Mouse (Mus musculus) bone marrow, adult 2 months (tissue): Measurements from ENCODE around the gene Krtap3-3. TPM values are rescaled to one million over a fixed set of nuclear protein-coding genes. Genes with fewer than 3 reads are reported as not detected.
A peak's percentile ranks its signal among the peaks of the same experiment; 100 is the strongest.
"Not testable (repeated sequence)": the region's sequence is repeated elsewhere in the genome, so short reads cannot be mapped to it uniquely, and the experiment has no call there.

Experiments
- H3K27ac ChIP-seq: fragments of 200-500 bp; 2 replicates; pipeline ENCODE4 v1.5.1; 2012; ENCODE audit warnings: low read depth, mild to moderate bottlenecking, control low read depth, inconsistent platforms, low read length; ENCODE audit not compliant: control insufficient read depth, poor library complexity, insufficient read depth
- H3K4me1 ChIP-seq: fragments of 200-500 bp; 2 replicates; pipeline ENCODE4 v1.6.1; 2011; ENCODE audit warnings: low read length; ENCODE audit not compliant: control insufficient read depth, insufficient read depth
- H3K4me3 ChIP-seq: fragments of 200-500 bp; replicated peaks from 2 replicates; pipeline ENCODE3; 2011; ENCODE audit warnings: mild to moderate bottlenecking, low read depth, low read length, control low read depth; ENCODE audit not compliant: control insufficient read depth
- CTCF ChIP-seq: fragments of 200-500 bp; IDR thresholded peaks from 2 replicates; pipeline ENCODE4 v1.5.1; 2011; ENCODE audit warnings: low read length, control low read depth; ENCODE audit not compliant: control insufficient read depth, insufficient read depth
- POLR2A ChIP-seq: fragments of 200-500 bp; IDR thresholded peaks from 2 replicates; pipeline ENCODE4 v1.6.1; 2011; ENCODE audit warnings: low read depth, mild to moderate bottlenecking, control low read depth, low read length, borderline replicate concordance; ENCODE audit not compliant: control insufficient read depth
- WGBS: fragments of 180-500 bp; shearing (Covaris S2); methylation state at CpG from one replicate; pipeline ENCODE4 v1.1.7; 2018; 5-methylcytosine and 5-hydroxymethylcytosine counted together
- polyA plus RNA-seq: library from polyadenylated mRNA; stranded (reverse); fragments of >200 nt; gene quantifications from 2 replicates; pipeline ENCODE4 v1.2.4, GENCODE M21; 2011; ENCODE audit warnings: low replicate concordance; ENCODE audit not compliant: missing spikeins, insufficient read depth, insufficient read length

Gene Krtap3-3
- polyA plus RNA-seq = not detected in 2 replicates

DNA sequence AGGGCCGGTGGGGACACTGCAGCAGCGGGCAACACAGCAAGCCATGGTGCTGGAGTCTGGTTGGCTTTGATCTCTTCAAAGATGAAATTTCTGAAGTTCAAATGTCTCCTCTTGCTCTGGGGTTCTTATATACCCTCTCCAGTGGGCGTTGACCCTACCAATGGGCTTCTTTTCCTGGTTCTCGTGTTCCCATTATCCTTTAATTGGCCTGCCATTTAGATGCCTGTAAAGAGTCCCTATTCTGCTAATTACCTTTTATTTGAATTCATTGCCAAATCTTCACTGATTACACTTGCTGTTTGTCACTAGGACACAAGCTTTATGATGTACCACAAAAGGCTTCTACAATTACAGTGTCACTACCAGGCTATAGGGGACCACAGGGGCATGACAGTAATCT lies at the start of gene Krtap3-3:
Krtap3-3 (minus strand) TSS at position 101 of the 400 bp plus-strand sequence.
- 48% methylated on average over 4 of the region's 4 CpGs for WGBS
- TF ChIP-seq CTCF (no peak), POLR2A (no peak)
- Histone ChIP-seq H3K4me1 (no peaks in the 10 kb centered on the region), H3K27ac (no peak within 1 kb of the TSS), H3K4me3 (no peak within 1 kb of the TSS)

DNA sequence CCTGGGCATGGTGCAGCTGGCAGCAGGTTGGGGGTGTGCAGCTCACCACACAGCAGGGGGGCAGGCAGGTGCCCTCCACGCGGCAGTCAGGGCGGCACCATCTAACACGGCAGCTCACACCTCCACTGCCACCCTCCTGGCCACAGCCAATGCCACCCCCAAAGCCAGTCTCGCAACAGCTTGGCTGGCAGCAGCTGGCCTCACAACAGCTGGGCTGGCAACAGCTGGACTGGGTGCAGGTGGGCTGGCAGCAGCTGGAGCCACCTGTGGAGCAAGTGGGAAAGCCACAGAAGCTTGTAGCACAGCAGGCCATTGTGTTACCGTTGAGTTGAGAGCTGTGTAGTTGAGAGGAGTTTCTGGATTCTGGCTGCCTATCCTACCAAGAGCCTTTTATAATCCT lies 47.1 kb upstream of the Krtap3-3 start, which contains the start of gene Krtap9-3:
Krtap9-3 (minus strand) TSS at position 364 of the 400 bp plus-strand sequence.
- not testable (repeated sequence) for H3K27ac ChIP-seq, H3K4me1 ChIP-seq, H3K4me3 ChIP-seq
- WGBS = 74% methylated on average over 6 of the region's 6 CpGs

DNA sequence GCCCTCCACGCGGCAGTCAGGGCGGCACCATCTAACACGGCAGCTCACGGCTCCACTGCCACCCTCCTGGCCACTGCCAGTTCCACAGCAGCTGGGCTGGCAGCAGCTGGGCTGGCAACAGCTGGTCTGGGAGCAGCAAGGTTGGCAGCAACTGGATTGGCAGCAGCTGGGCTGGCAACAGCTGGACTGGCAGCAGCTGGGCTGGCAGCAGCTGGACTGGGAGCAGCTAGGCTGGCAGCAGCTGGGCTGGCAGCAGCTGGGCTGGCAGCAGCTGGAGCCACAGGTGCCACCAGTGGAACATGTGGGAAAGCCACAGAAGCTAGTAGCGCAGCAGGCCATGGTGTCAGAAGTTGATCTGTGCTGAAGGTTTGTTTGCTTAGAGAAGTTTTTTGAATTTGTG lies 40.3 kb upstream of the Krtap3-3 start, which contains the start of gene Krtap1-3:
Krtap1-3 (minus strand) TSS at position 359 of the 400 bp plus-strand sequence.
- no peaks in the 10 kb centered on the region for H3K4me1 ChIP-seq
- 70% methylated on average over 6 of the region's 6 CpGs for WGBS
- TF ChIP-seq CTCF (no peak), POLR2A (no peak)

DNA sequence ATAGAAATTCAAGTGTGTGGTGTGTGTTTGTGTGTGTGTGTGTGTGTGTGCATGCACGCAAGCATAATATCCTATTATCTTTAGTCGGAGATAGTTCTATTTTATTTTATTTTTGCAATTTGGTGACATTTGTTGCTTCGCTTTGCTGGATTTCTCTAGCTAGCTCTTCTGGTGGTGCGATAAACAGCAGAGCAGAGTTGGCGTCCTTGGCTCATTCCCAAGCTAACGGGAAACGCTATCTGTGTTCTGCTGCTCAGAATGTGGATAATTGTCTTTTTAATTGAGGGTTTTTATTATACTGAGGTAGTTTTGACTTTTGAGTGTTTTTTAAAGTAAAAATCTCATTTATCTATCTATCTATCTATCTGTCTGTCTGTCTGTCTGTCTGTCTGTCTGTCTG lies 34.4 kb upstream of the Krtap3-3 start:
- no peak for TF ChIP-seq POLR2A
- no peak for TF ChIP-seq CTCF
- no peak overlapping the region for H3K4me3 ChIP-seq
- no peaks in the 10 kb centered on the region for H3K4me1 ChIP-seq
- no peak overlapping the region for H3K27ac ChIP-seq
- WGBS = 91% methylated on average over 7 of the region's 7 CpGs

More for the DNA sequence above, 40.3 kb upstream of the Krtap3-3 start, which contains the start of gene Krtap1-3:
- H3K4me3 ChIP-seq = no peak within 1 kb of the TSS
- H3K27ac ChIP-seq = no peak within 1 kb of the TSS

DNA sequence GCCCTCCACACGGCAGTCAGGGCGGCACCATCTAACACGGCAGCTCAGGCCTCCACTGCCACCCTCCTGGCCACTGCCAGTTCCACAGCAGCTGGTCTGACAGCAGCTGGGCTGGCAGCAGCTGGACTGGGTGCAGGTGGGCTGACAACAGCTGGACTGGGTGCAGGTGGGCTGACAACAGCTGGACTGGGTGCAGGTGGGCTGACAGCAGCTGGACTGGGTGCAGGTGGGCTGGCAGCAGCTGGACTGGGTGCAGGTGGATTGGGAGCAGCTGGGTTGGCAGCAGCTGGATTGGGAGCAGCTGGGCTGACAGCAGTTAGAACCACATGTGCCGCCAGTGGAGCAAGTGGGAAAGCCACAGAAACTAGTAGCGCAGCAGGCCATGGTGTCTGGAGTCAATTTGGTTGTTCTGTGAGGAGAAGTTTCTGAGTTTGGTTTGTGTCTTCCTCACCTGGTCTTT lies 32.6 kb upstream of the Krtap3-3 start, which contains the start of gene Krtap1-4:
Krtap1-4 (minus strand) TSS at position 410 of the 460 bp plus-strand sequence.
- Histone ChIP-seq H3K27ac (no peak within 1 kb of the TSS), H3K4me1 (no peaks in the 10 kb centered on the region), H3K4me3 (no peak within 1 kb of the TSS)
- TF ChIP-seq CTCF = no peak
- no peak for TF ChIP-seq POLR2A
- WGBS = 75% methylated on average over 5 of the region's 5 CpGs

DNA sequence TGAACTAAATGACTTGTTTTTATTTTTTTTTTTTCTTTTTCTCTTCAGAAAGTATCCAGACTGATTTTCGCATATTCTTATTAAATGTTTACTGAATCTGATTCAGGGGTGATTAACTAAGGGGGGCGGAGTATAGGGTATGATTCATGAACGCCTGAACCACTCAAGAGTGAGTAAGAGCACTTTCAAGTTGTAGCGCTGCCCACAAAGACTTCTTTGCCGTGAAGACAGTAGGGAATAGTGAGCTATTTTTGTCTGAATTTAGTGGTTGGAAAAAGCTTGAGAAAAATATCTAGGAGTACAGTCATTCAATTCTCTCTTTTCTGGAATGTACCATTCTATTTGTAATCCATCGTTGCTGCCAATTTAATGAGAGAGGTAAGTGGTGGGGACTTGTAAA lies 30.9 kb upstream of the Krtap3-3 start:
- H3K4me1 ChIP-seq = no peaks in the 10 kb centered on the region
- TF ChIP-seq POLR2A = no peak
- TF ChIP-seq CTCF = no peak
- 77% methylated on average over 6 of the region's 6 CpGs for WGBS
- no peak overlapping the region for H3K4me3 ChIP-seq
- H3K27ac ChIP-seq = no peak overlapping the region

DNA sequence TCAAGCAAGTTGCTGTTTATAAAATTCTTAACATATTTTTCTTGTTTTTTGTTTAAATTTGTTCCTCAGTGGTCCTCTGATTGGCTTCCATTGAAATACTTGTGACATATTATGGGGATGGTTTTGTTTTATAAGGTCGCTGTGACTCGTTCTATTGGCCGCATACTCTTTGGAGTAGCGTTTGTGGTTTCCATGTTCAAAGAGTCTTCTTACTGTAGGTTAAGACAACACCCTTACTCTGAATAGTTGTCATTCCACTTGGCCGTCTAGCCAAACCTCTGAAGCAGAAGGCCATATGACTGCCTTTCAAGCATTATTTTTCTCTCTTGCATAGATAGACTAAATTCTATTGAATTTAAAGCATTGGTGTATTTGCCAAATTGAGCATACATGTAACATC lies 30.4 kb upstream of the Krtap3-3 start:
- 91% methylated on average over 5 of the region's 5 CpGs for WGBS
- H3K27ac ChIP-seq = no peak overlapping the region
- no peak overlapping the region for H3K4me3 ChIP-seq
- H3K4me1 ChIP-seq = no peaks in the 10 kb centered on the region
- TF ChIP-seq POLR2A (no peak), CTCF (no peak)

DNA sequence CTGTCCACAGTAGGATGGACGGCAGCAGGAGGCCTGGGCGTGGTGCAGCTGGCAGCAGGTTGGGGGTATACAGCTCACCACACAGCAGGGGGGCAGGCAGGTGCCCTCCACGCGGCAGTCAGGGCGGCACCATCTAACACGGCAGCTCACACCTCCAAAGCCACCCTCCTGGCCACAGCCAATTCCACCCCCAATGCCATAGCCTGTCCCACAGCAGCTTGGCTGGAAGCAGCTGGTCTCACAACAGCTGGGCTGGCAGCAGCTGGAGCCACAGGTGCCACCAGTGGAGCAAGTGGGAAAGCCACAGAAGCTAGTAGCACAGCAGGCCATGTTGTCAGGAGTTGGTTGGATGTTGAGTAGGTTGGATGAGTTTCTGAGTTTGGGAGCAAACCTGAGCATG lies 30.0 kb upstream of the Krtap3-3 start, which contains the start of gene Krtap1-5:
Krtap1-5 (minus strand) TSS at position 381 of the 400 bp plus-strand sequence.
- Histone ChIP-seq H3K27ac (no peak within 1 kb of the TSS), H3K4me1 (no peaks in the 10 kb centered on the region), H3K4me3 (no peak within 1 kb of the TSS)
- WGBS = 75% methylated on average over 6 of the region's 6 CpGs
- TF ChIP-seq POLR2A (no peak), CTCF (no peak)

DNA sequence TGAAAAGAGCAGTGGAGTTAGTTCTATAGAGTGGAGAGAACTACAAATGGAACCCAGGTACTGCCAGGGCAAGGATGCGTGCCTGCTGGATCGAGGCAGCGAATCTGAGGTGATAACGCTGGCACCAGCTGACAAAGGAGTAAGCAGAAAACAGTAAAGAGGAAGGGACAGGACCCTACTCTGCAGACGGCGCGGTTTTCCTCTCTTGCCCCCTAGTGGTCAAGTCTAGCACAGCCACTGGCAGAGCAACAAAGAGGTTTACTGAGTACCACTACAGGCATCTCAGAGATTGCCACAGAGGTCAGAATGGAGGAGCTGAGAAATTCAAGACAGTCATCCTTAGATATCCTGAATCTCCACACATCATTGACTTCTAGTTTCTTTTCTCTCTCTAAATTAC lies 23.4 kb upstream of the Krtap3-3 start:
- under 1% methylated on average over 7 of the region's 7 CpGs for WGBS

More for the DNA sequence above, 23.4 kb upstream of the Krtap3-3 start:
- Histone ChIP-seq H3K27ac (no peak overlapping the region), H3K4me1 (no peaks in the 10 kb centered on the region; the same call in 1 of the 2 replicates), H3K4me3 (no peak overlapping the region)
- TF ChIP-seq CTCF (peak; percentile 45; the same call in 1 of the 2 replicates), POLR2A (no peak)
